Mouse (Mus musculus) bone marrow macrophage, adult 2 months (primary cell): ENCODE data around the gene Ythdf2.
"Not testable (repeated sequence)": the region's sequence is repeated elsewhere in the genome, so short reads cannot be mapped to it uniquely, and the experiment has no call there.

ENCODE experiments used
- CTCF ChIP-seq: IDR thresholded peaks from 2 replicates; pipeline ENCODE4 v1.5.1; 2012; ENCODE audit warnings: low read depth, mild to moderate bottlenecking, low read length, moderate library complexity
- POLR2A ChIP-seq: IDR thresholded peaks from 2 replicates; pipeline ENCODE4 v1.6.1; 2012; ENCODE audit warnings: mild to moderate bottlenecking, low read depth, low read length, borderline replicate concordance

DNA sequence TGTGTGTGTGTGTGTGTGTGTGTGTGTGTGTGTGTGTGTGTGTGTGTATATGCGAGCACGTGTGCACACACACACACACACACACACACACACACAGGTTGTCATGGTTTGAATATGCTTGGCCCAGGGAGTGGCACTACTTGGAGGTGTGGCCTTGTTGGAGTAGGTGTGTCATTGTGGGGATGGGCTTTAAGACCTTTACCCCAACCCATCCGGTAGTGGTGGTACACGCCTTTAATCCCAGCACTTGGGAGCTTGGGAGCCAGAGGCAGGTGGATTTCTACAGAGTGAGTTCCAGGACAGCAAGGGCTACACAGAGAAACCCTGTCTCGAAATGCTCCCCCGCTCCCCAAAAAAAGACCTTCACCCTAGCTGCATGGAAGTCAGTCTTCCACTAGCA, 6.3 kb upstream of the Ythdf2 start:
- not testable (repeated sequence) for TF ChIP-seq CTCF, POLR2A
